Mouse (Mus musculus) embryonic facial prominence, embryonic 15.5 days (tissue): ENCODE measurements at regions not wholly inside any gene's neighbourhood (a gene's known extent, or its start where the extent isn't known, plus 50 kb on each side); places are given as distances from the start of the nearest gene placed in this dataset.

Experiments used
- ATAC-seq: fragments of 200-750 bp; cut with Nextera tagmentation; 2 replicates; pipeline ENCODE4 v1.8.0; 2017; ENCODE audit warnings: low read depth, moderate TSS enrichment; ENCODE audit not compliant: insufficient number of reproducible peaks, low FRiP score, low TSS enrichment
- H3K27ac ChIP-seq: fragments of 300-500 bp; sonication (generic); replicated peaks from 2 replicates; pipeline ENCODE4 v1.5.1; 2015; ENCODE audit warnings: mild to moderate bottlenecking, inconsistent platforms
- H3K27me3 ChIP-seq: fragments of 300-500 bp; sonication (generic); 2 replicates; pipeline ENCODE4 v1.6.1; 2015; ENCODE audit warnings: inconsistent platforms
- H3K36me3 ChIP-seq: fragments of 300-500 bp; sonication (generic); 2 replicates; pipeline ENCODE4 v1.6.1; 2015; ENCODE audit warnings: mild to moderate bottlenecking, inconsistent platforms
- H3K4me1 ChIP-seq: fragments of 300-500 bp; sonication (generic); 2 replicates; pipeline ENCODE4 v1.6.1; 2015; ENCODE audit warnings: inconsistent platforms
- H3K4me2 ChIP-seq: fragments of 300-500 bp; sonication (generic); replicated peaks from 2 replicates; pipeline ENCODE4 v1.6.1; 2015; ENCODE audit warnings: mild to moderate bottlenecking, inconsistent platforms
- H3K4me3 ChIP-seq: fragments of 300-500 bp; sonication (generic); replicated peaks from 2 replicates; pipeline ENCODE4 v1.5.1; 2015; ENCODE audit warnings: mild to moderate bottlenecking, inconsistent platforms
- H3K9ac ChIP-seq: fragments of 300-500 bp; sonication (generic); 2 replicates; pipeline ENCODE4 v1.6.1; 2015; ENCODE audit warnings: inconsistent platforms
- H3K9me3 ChIP-seq: fragments of 300-500 bp; sonication (generic); replicated peaks from 2 replicates; pipeline ENCODE4 v1.6.1; 2016; ENCODE audit warnings: inconsistent platforms
- WGBS: fragments of 180-500 bp; shearing (Covaris S2); methylation state at CpG from one replicate; pipeline ENCODE4 v1.1.7; 2015; 5-methylcytosine and 5-hydroxymethylcytosine counted together

DNA sequence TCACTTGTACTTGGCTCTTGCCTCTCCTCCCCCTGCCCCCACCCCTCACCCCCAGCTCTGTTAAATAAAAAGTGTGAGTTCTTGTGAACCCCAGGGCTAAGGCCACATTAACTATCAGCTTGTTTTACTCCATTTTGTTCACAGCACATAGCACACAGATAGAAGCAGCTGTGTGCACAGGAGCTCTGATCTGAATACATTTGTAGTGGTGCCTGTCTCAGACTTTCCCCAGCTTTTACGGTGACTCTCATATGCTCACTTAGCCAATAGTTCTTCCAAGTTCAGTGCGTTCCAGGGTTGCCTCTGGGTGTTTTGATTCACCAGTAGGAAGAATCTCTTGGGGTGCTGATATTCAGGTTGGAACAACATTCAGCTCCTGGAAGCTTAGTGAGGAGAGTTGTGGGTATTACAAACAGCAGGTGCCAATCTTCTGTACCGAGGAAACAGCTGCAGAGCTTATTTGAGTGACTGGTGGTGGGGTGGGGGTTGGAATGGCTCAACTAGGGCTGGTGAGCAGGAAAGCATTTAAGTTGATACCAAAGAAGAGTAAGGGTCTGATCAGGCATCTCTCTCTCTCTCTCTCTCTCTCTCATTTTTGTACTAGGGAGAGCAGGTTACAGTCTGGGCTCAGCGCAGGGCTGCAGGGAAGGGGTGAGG is 51.7 kb upstream of the 4933402D24Rik start:
- no peak for ATAC-seq
- Histone ChIP-seq H3K4me3 (no peak overlapping the region), H3K4me1 (no peaks in the 10 kb centered on the region), H3K27me3 (no peaks in the 10 kb centered on the region), H3K9me3 (no peaks in the 10 kb centered on the region), H3K9ac (no peak overlapping the region), H3K4me2 (no peak overlapping the region), H3K27ac (no peak overlapping the region), H3K36me3 (no peaks in the 10 kb centered on the region)
- WGBS: 57% methylated on average over 4 of the region's 4 CpGs

- H3K27ac ChIP-seq: no peak overlapping the region
- ATAC-seq: no peak
- no peaks in the 10 kb centered on the region for H3K9me3 ChIP-seq
- no peaks in the 10 kb centered on the region for H3K36me3 ChIP-seq
- no peak overlapping the region for H3K4me3 ChIP-seq
- 54% methylated on average over 11 of the region's 11 CpGs for WGBS
- H3K9ac ChIP-seq: no peak overlapping the region
- no peaks in the 10 kb centered on the region for H3K27me3 ChIP-seq
- no peaks in the 10 kb centered on the region for H3K4me1 ChIP-seq
- no peak overlapping the region for H3K4me2 ChIP-seq
Measured at GRCm38 (mm10) chr1:63819536-63820254, 50.6 kb upstream of the 4933402D24Rik start.
